Mouse (Mus musculus): ENCODE measurements around the gene Draxin.

GRCm38 (mm10) chr4:148054961-148055695, 75.4 kb downstream of the Draxin start:
- TF ChIP-seq TAL1 (IDR thresholded peaks at IDR 0.05; ENCODE audit: low read length) (no peak), GATA1 (IDR thresholded peaks at IDR 0.05; ENCODE audit: low read length) (no peak)
